ENCODE assay signal across 8 mouse cellular contexts in the genomic region with DNA sequence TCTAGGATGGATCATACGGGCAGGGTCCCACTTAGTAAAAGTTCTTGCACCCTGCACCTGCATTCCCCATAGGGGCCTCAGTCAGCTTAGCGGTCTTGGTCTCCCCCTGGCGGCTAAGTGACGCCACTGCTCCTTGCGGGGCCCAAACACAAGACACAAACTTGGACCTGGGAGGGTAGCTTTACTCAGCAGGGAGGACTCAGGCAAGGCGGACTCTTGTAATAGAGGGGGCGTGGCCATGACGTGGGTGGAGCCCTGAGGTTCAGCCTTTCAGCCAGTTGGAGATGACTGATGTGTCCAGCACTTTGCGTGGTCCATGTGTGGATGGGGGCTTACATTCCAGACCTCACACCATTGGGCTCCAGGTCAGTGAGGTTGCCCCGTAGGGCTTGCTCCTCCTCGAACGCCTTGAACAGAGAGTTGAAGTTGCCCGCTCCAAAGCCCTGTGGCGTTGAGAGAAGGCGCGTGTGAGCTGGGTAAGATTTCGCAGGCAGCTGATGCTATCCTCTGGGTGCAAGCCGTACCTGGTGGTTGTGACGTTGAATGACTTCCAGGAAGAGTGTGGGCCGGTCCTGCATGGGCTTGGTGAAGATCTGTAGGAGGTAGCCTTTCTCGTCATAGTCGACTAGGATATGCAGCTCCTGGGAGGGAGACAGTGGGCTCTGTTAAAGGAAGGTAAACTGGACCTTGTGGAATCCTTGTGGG. TPM values are rescaled to one million over a fixed set of nuclear protein-coding genes. Genes with fewer than 3 reads are reported as not detected.
A peak's percentile ranks its signal among the peaks of the same experiment; 100 is the strongest.
DNase-seq lines count a peak whose midpoint lies in the region; ATAC-seq and TF ChIP-seq lines count a peak whose summit lies in the region.

No protein-coding gene starts in this region.

- no peaks in the 10 kb centered on the region for H3K4me1 ChIP-seq in bone marrow macrophage, adult 2 months (ENCODE audit: control insufficient read depth, insufficient read depth, low read length)
- peaks cover 6% of the 10 kb centered on the region for H3K4me1 ChIP-seq in embryonic fibroblast, embryonic 13.5 days (ENCODE audit: control insufficient read depth, insufficient read depth, low read length)
- peaks cover 13% of the 10 kb centered on the region for H3K4me1 ChIP-seq in limb, embryonic 15.5 days

- DNase-seq in B cell, adult 2 months, result peak; percentile 92 to 93
- peak; percentile 68 to 76 for DNase-seq in heart, adult 9 months (ENCODE audit: low spot score in 2 of 2)
- peak; percentile 94 for DNase-seq in kidney, adult 9 months
- peak; percentile 63 to 74 for DNase-seq in monocyte, adult 2 months (ENCODE audit: low read depth in 1 of 2, low spot score in 2 of 2)
- DNase-seq in spleen, postnatal 14 days (ENCODE audit: low spot score in 2 of 2), result peak; percentile 81 to 89

- peaks cover 9% of the 10 kb centered on the region; the same call in 1 of the 2 replicates for H3K36me3 ChIP-seq in limb, embryonic 15.5 days

- no peaks in the 10 kb centered on the region for H3K9me3 ChIP-seq in limb, embryonic 15.5 days

- H3K27me3 ChIP-seq in limb, embryonic 15.5 days, result no peaks in the 10 kb centered on the region

- ATAC-seq in limb, embryonic 15.5 days (ENCODE audit: insufficient number of reproducible peaks, low FRiP score, low TSS enrichment, low read depth), result peak; percentile 74

- H3K27ac ChIP-seq in bone marrow macrophage, adult 2 months (ENCODE audit: insufficient read depth, low read depth, low read length), result no peak overlapping the region
- no peak overlapping the region for H3K27ac ChIP-seq in embryonic fibroblast, embryonic 13.5 days (ENCODE audit: insufficient read depth, low read length)
- H3K27ac ChIP-seq in limb, embryonic 15.5 days, result no peak overlapping the region

- H3K4me2 ChIP-seq in limb, embryonic 15.5 days, result peak overlapping the region; percentile 61

- TF ChIP-seq POLR2A in bone marrow macrophage, adult 2 months (IDR thresholded peaks at IDR 0.05; ENCODE audit: borderline replicate concordance, low read depth, low read length), result no peak
- 0 out of 2 replicates have a peak, but pooled peaks have one; percentile 23 for TF ChIP-seq POLR2A in embryonic fibroblast, embryonic 13.5 days (IDR thresholded peaks at IDR 0.05; ENCODE audit: low read depth, low read length)

- H3K9ac ChIP-seq in limb, embryonic 15.5 days, result no peak overlapping the region

- WGBS in limb, embryonic 15.5 days, result 10% methylated on average over 22 of the region's 22 CpGs

- no peak overlapping the region for H3K4me3 ChIP-seq in bone marrow macrophage, adult 2 months (ENCODE audit: insufficient read depth, low read length)
- H3K4me3 ChIP-seq in embryonic fibroblast, embryonic 13.5 days (ENCODE audit: insufficient read depth, low read length), result 0 out of 2 replicates have a peak overlapping the region, but pooled peaks have one; percentile 1
- H3K4me3 ChIP-seq in limb, embryonic 15.5 days, result peak overlapping the region; percentile 31

- peak; percentile 93 for TF ChIP-seq CTCF in bone marrow macrophage, adult 2 months (IDR thresholded peaks at IDR 0.05; ENCODE audit: low read depth, low read length)
- peak; percentile 87; the same call in 1 of the 2 replicates for TF ChIP-seq CTCF in embryonic fibroblast, embryonic 13.5 days (IDR thresholded peaks at IDR 0.05; ENCODE audit: borderline replicate concordance, insufficient read depth, low read length)

RNA-seq across cellular contexts. Expression of a gene that starts 2.6 kb away (rescaled TPM):
- 31.0 and 31.4 TPM in 2 replicates for polyA plus RNA-seq in bone marrow macrophage, adult 2 months (2012; ENCODE audit: insufficient read depth, insufficient read length, missing spikeins)
- 23.0 and 28.4 TPM in 2 replicates for polyA plus RNA-seq in embryonic fibroblast, embryonic 13.5 days (2011; ENCODE audit: insufficient read length, low read depth, missing spikeins)
- 88.2 and 93.3 TPM in 2 replicates for polyA plus RNA-seq in limb, embryonic 15.5 days (2015; fragmentation: Nextera tagmentation; extraction: Ambion mirVana)

RNA-seq across cellular contexts. Expression of a gene that starts 10.7 kb away (rescaled TPM):
- polyA plus RNA-seq in bone marrow macrophage, adult 2 months (2012; ENCODE audit: insufficient read depth, insufficient read length, missing spikeins), result not detected in 2 replicates
- not detected in 2 replicates for polyA plus RNA-seq in embryonic fibroblast, embryonic 13.5 days (2011; ENCODE audit: insufficient read length, low read depth, missing spikeins)
- not detected in 2 replicates for polyA plus RNA-seq in limb, embryonic 15.5 days (2015; fragmentation: Nextera tagmentation; extraction: Ambion mirVana)

RNA-seq across cellular contexts. Expression of a gene that starts 29.8 kb away (rescaled TPM):
- polyA plus RNA-seq in bone marrow macrophage, adult 2 months (2012; ENCODE audit: insufficient read depth, insufficient read length, missing spikeins), result 27.3 and 28.2 TPM in 2 replicates
- polyA plus RNA-seq in embryonic fibroblast, embryonic 13.5 days (2011; ENCODE audit: insufficient read length, low read depth, missing spikeins), result 12.4 and 15.1 TPM in 2 replicates
- 8.9 and 10.4 TPM in 2 replicates for polyA plus RNA-seq in limb, embryonic 15.5 days (2015; fragmentation: Nextera tagmentation; extraction: Ambion mirVana)

RNA-seq across cellular contexts. Expression of a gene that starts 39.3 kb away (rescaled TPM):
- polyA plus RNA-seq in bone marrow macrophage, adult 2 months (2012; ENCODE audit: insufficient read depth, insufficient read length, missing spikeins), result 1.8 and 2.7 TPM in 2 replicates
- polyA plus RNA-seq in embryonic fibroblast, embryonic 13.5 days (2011; ENCODE audit: insufficient read length, low read depth, missing spikeins), result 2.3 and 2.4 TPM in 2 replicates
- polyA plus RNA-seq in limb, embryonic 15.5 days (2015; fragmentation: Nextera tagmentation; extraction: Ambion mirVana), result 4.9 and 5.7 TPM in 2 replicates
